Mouse (Mus musculus) forebrain, embryonic 10.5 days (tissue): Measurements from ENCODE around the gene Bex6. TPM values are rescaled to one million over a fixed set of nuclear protein-coding genes. Genes with fewer than 3 reads are reported as not detected.

Source experiments
- DNase-seq: peaks from one replicate; pipeline ENCODE4 v3.0.0-alpha.2; 2017; ENCODE audit warnings: low spot score; ENCODE audit errors: extremely low spot score
- H3K27ac ChIP-seq: fragments of 300-500 bp; sonication (generic); 2 replicates; pipeline ENCODE4 v1.5.1; 2016; ENCODE audit warnings: mild to moderate bottlenecking
- H3K27me3 ChIP-seq: fragments of 300-500 bp; sonication (generic); 2 replicates; pipeline ENCODE4 v1.6.1; 2016; ENCODE audit warnings: mild to moderate bottlenecking; ENCODE audit not compliant: poor library complexity, severe bottlenecking
- H3K36me3 ChIP-seq: fragments of 300-500 bp; sonication (generic); replicated peaks from 2 replicates; pipeline ENCODE4 v1.6.1; 2016; ENCODE audit warnings: mild to moderate bottlenecking, moderate library complexity
- H3K4me1 ChIP-seq: fragments of 300-500 bp; sonication (generic); 2 replicates; pipeline ENCODE4 v1.6.1; 2016
- H3K4me3 ChIP-seq: fragments of 300-500 bp; sonication (generic); 2 replicates; pipeline ENCODE4 v1.5.1; 2016; ENCODE audit warnings: mild to moderate bottlenecking, moderate library complexity
- H3K9me3 ChIP-seq: fragments of 300-500 bp; sonication (generic); 2 replicates; pipeline ENCODE4 v1.6.1; 2016; ENCODE audit warnings: mild to moderate bottlenecking, moderate library complexity
- WGBS: fragments of 180-500 bp; shearing (Covaris S2); methylation state at CpG from one replicate; pipeline ENCODE4 v1.1.7; 2016; 5-methylcytosine and 5-hydroxymethylcytosine counted together
- polyA plus RNA-seq: library from polyadenylated mRNA; unstranded; fragments of >200 nt; fragmentation: Nextera tagmentation; extraction: Ambion mirVana; gene quantifications from 2 replicates; pipeline ENCODE4 v1.2.1, GENCODE M21; 2016

The Bex6 gene
- polyA plus RNA-seq, 1 experiment from 2014 or later, result 0.62 TPM

DNA sequence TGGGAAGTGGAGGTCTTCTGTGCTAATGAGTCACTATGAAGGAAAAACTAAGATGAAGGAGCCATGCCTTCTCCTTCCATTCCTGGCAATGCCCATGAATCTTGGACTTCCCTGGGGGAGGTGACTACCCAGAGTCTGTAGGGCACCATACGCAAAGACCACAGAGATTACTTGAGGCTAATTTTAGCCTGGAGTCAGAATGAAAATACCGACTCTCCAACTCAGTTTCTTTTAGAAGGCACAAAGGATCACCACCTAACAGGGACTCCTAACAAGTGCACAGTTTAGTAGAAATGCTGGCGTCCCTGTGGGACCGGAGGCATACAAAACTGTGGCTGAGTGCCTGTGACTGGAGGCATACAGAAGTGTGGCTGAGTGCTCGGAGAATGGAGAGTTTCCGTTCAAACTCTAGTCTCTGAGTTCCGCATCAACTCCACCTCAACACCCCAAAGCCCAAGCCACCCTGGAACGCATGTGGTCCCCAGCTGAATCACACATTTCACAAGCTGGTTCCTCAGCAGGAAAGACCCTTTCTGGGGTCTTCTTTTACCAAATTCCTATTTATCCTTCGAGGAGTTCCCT lies 18.8 kb upstream of the Bex6 start:
- no peak for DNase-seq
- H3K27ac ChIP-seq, result no peak overlapping the region
- peaks cover 17% of the 10 kb centered on the region for H3K4me1 ChIP-seq
- no peaks in the 10 kb centered on the region for H3K9me3 ChIP-seq
- no peak overlapping the region for H3K4me3 ChIP-seq
- no peaks in the 10 kb centered on the region for H3K36me3 ChIP-seq
- WGBS, result 93% methylated on average over 9 of the region's 9 CpGs
- H3K27me3 ChIP-seq, result peaks cover 20% of the 10 kb centered on the region

DNA sequence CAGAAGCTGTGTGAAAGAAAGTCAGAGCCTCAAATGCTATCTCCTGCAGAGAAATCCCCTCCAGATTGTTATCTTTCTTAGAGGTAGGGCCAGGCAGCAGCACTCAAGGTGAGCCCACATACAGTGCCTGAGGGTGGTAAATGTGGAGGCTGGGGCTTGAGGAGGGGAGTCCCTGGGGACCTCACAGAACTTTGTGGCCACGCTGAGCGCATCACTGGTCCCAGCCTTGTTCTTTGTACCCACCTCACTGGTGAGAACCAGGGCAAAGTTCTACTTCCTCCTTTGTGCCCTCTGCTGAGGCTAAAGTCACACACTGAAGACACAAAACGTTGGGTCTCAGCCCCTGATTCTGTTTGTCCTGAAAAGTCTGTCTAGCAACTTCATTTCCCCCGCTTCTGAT lies 16.2 kb upstream of the Bex6 start:
- Histone ChIP-seq H3K4me3 (no peak overlapping the region), H3K36me3 (no peaks in the 10 kb centered on the region), H3K27ac (no peak overlapping the region), H3K4me1 (peaks cover 17% of the 10 kb centered on the region), H3K27me3 (peaks cover 27% of the 10 kb centered on the region), H3K9me3 (no peaks in the 10 kb centered on the region)
- 78% methylated on average over 4 of the region's 4 CpGs for WGBS
- DNase-seq, result no peak

- no peaks in the 10 kb centered on the region for H3K36me3 ChIP-seq
Measured at GRCm38 (mm10) chr16:32163891-32164290, 15.7 kb upstream of the Bex6 start.

DNA sequence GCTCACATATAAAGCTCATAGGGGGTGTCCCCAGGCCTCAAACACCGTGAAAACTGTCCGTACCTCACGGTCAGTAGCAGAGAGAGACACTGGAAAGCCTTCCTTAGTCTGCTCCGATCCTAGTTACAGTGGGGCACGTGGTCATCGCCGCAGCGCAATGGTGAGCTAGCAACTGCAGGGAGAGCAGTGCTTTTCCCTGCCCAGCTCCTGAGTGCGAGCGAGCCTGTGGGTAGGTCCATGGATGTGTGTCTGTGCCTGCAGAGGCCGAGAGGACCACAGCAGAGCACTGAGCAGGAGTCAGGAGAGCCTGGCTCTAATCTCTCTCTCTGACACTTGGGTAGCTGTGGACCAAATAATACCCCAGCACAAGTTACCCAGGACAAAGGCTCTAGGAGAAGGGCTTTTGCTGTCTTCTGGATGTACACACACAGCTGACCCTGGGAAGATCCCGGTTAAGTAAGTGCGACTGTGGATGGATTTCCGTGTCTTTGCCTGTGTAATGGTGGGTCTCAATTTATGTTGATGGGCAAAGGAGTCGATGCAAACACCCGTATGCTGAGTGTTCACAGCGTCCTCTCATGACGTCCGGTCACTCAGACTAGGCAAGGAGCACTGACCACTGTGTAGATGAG lies 15.1 kb upstream of the Bex6 start:
- peaks cover 17% of the 10 kb centered on the region for H3K4me1 ChIP-seq
- H3K27me3 ChIP-seq, result peaks cover 27% of the 10 kb centered on the region
- no peaks in the 10 kb centered on the region for H3K9me3 ChIP-seq
- 0 out of 2 replicates have a peak overlapping the region, but pooled peaks have one; percentile 79 for H3K27ac ChIP-seq
- DNase-seq, result no peak
- WGBS, result 64% methylated on average over 19 of the region's 19 CpGs
- no peaks in the 10 kb centered on the region for H3K36me3 ChIP-seq
- peak overlapping the region; percentile 54 for H3K4me3 ChIP-seq

More at GRCm38 (mm10) chr16:32163891-32164290, 15.7 kb upstream of the Bex6 start:
- Histone ChIP-seq H3K4me1 (peaks cover 17% of the 10 kb centered on the region), H3K27ac (no peak overlapping the region), H3K27me3 (peaks cover 27% of the 10 kb centered on the region), H3K9me3 (no peaks in the 10 kb centered on the region), H3K4me3 (no peak overlapping the region)
- 81% methylated on average over 5 of the region's 5 CpGs for WGBS
- no peak for DNase-seq

- H3K4me3 ChIP-seq, result peak within 1 kb of the TSS; percentile 54
Measured at GRCm38 (mm10) chr16:32165281-32165821, 14.3 kb upstream of the Bex6 start, which contains the start of gene Nrros. TSS of gene Nrros (minus strand) at chr16:32165594.

DNA sequence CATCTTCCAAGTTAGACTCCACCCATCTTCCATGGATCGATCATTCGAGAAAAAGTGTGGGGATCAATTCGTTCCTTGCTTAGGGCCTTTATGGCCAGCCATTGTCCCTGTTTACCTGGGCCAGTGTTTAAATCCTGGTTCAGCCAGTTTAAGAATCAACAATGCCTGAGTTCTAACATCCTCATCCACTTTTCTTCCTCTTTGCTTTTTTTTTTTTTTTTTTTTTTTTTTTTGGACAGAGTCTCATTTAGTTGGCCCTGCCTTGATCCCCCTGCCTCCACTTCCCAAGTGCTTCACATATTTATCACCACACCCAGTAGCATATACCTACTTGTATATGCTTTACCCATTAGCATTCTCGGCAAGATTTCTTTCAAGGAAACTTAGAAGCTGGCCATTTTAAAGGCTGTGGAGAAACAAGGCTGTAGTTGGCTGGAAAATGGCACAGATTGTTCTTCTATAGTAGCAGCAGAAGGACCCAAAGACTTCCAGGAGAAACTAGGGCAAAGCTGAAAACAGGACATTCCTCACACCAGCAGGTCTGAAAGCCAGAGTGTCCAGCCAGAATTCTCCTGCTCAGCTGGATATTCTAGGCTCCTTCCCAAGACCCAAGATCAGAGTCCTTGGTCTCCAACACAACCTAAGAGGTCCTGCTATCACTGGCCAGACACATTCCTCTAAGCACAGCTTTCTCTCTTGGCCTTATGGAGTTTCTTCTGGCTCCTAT lies 11.6 kb upstream of the Bex6 start:
- H3K27me3 ChIP-seq, result peaks cover 27% of the 10 kb centered on the region
- H3K36me3 ChIP-seq, result no peaks in the 10 kb centered on the region
- no peak for DNase-seq
- H3K9me3 ChIP-seq, result no peaks in the 10 kb centered on the region
- no peak overlapping the region for H3K27ac ChIP-seq
- H3K4me3 ChIP-seq, result no peak overlapping the region
- 92% methylated on average over 4 of the region's 4 CpGs for WGBS
- H3K4me1 ChIP-seq, result peaks cover 17% of the 10 kb centered on the region

More at GRCm38 (mm10) chr16:32165281-32165821, 14.3 kb upstream of the Bex6 start, which contains the start of gene Nrros:
- Histone ChIP-seq H3K27ac (peak within 1 kb of the TSS; percentile 79), H3K27me3 (peaks cover 27% of the 10 kb centered on the region), H3K4me1 (peaks cover 17% of the 10 kb centered on the region), H3K36me3 (no peaks in the 10 kb centered on the region), H3K9me3 (no peaks in the 10 kb centered on the region)
- 2% methylated on average over 25 of the region's 25 CpGs for WGBS
- peak; percentile 34 for DNase-seq

DNA sequence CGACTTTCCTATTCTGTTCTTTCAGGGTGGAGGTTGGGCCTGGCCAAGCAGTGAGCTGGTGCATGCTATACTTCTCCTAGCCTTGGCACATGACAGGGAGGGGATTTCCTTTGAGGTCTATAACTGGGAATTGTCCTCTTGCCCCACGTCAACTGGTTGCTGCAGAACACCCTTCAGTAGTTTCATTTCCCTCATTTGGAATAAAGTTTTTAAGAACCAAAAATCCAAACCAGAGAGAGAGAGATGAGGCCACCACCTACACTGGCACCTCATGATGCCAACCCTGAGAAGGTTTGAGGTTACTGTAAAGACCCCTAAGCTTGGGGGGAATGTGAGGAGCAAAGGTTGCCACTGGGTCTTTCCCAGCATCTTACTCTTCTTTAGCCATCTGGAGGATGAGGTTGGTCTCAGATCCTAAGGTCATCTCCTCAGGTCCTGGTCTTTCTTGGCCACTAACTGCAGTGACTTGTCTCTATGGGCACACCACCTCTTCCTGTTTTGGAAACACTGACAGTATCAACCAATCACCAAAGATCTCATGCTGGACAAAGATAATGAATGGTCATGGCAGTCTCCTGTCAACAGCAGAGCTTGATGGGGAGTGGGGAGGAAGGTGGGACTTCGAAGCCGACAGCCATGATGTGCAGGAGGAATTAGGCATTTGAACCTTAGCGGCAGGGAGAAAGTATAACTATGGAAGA lies 8.4 kb upstream of the Bex6 start:
- 93% methylated on average over 5 of the region's 5 CpGs for WGBS
- no peak overlapping the region for H3K4me3 ChIP-seq
- DNase-seq, result no peak
- no peak overlapping the region for H3K27ac ChIP-seq
- no peaks in the 10 kb centered on the region for H3K36me3 ChIP-seq
- H3K9me3 ChIP-seq, result peaks cover 5% of the 10 kb centered on the region
- H3K4me1 ChIP-seq, result peaks cover 4% of the 10 kb centered on the region; the same call in 1 of the 2 replicates
- H3K27me3 ChIP-seq, result peaks cover 4% of the 10 kb centered on the region

DNA sequence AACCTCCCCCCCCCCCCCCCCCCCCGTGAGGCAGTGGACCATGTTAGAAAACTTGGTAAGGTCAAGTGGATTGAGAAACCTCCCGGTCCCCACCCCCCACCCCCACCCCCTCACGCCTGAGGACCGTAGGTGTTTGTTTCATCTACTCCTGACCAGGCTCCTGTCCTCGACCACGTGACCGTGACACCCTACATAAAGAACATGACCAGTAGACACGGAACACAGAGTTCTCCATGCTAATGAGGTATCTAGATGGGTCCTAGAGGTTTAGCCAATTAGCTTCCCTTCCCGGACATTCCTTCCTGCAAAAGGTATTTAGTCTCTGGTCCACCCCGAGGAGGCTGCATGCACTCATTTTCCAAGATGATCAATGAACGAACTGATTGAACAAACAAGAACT lies 6.2 kb upstream of the Bex6 start:
- WGBS, result 78% methylated on average over 11 of the region's 11 CpGs
- Histone ChIP-seq H3K9me3 (peaks cover 5% of the 10 kb centered on the region), H3K4me3 (no peak overlapping the region), H3K4me1 (peaks cover 24% of the 10 kb centered on the region), H3K27me3 (no peaks in the 10 kb centered on the region), H3K36me3 (no peaks in the 10 kb centered on the region), H3K27ac (no peak overlapping the region)
- DNase-seq, result no peak

DNA sequence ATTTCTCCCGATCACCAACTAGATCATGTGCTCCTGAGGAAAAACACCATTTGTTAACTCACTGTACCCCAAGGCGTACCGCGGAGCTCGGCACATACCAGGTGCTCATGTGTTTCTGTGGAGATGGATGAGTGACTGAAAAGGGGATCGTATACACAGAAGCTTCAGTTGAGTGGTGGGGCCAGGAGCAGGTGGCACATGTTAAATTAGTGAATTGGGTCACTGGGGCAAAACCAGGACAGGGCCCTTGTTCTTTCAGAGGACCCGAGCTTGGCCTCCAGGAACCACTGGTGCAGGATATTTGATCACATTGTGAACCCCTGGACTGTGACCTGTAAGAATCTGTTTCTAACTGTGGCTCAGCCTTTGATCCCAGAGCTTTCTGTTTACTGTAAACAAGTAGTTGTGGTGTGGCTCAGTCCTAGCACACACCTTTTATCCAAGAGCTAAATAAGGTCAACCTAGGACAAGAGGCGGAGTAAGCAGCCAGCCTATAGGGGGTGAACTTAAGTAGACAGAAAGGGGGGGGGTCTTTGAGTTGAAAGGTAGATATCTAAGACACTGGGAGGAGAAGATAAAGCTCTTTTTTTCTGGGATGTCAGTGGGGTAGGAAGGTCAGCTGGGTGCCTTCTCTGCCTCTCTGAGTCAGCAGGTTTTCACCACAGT lies 5.2 kb upstream of the Bex6 start:
- WGBS, result 87% methylated on average over 8 of the region's 8 CpGs
- no peak for DNase-seq
- Histone ChIP-seq H3K27ac (no peak overlapping the region), H3K4me3 (no peak overlapping the region), H3K36me3 (no peaks in the 10 kb centered on the region), H3K4me1 (peaks cover 27% of the 10 kb centered on the region), H3K9me3 (peaks cover 5% of the 10 kb centered on the region), H3K27me3 (no peaks in the 10 kb centered on the region)

- no peak for DNase-seq
- no peak overlapping the region for H3K27ac ChIP-seq
- H3K27me3 ChIP-seq, result no peaks in the 10 kb centered on the region
- 91% methylated on average over 4 of the region's 4 CpGs for WGBS
- no peak overlapping the region for H3K4me3 ChIP-seq
- H3K9me3 ChIP-seq, result peaks cover 5% of the 10 kb centered on the region
- H3K36me3 ChIP-seq, result no peaks in the 10 kb centered on the region
- H3K4me1 ChIP-seq, result peaks cover 27% of the 10 kb centered on the region
Measured at GRCm38 (mm10) chr16:32175029-32175428, 4.6 kb upstream of the Bex6 start.

DNA sequence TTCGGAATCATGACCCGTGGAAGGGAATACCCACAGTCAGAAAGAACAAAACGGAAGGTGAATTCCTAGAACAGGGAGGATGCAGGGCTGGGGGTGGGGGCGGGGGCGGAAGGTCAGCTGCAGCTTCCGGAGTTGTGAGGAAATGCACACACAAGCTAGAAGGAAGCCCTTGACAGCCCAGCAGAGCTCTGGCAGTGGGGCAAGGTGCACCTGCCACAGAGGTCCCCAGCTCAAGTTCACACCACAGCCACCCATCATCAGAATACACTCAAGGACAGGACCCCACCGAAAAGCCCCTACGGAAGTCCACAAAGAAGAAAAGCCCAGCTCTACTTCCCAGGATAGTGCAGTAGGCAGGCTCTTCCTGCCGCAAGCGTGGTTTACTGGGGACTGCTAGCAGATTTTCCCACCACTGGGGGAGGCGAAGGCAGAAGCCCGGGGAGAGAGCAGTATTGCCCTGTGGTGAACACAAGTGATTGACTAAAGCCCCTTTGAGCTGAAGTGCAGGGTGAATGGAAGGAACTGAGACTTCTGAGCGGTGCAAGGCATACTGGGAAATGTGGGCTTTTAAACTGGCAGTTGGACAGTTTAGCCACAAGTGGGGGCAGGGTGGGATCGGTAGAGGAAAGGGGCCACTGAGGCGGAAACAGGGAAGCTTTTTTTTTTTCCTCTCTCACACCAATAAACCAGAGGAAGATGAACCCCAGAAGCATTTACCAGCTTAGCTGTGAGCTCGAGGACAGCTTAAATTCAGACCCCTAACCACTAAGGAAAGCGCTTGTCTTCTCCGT lies 2.5 kb upstream of the Bex6 start:
- DNase-seq, result no peak
- 64% methylated on average over 18 of the region's 18 CpGs for WGBS
- Histone ChIP-seq H3K4me3 (peak overlapping the region; percentile 20; the same call in 1 of the 2 replicates), H3K27ac (peak overlapping the region; percentile 81), H3K36me3 (no peaks in the 10 kb centered on the region), H3K27me3 (no peaks in the 10 kb centered on the region), H3K4me1 (peaks cover 27% of the 10 kb centered on the region), H3K9me3 (peaks cover 5% of the 10 kb centered on the region)
